39 mouse cellular contexts compared by ENCODE assay signal in the genomic region with DNA sequence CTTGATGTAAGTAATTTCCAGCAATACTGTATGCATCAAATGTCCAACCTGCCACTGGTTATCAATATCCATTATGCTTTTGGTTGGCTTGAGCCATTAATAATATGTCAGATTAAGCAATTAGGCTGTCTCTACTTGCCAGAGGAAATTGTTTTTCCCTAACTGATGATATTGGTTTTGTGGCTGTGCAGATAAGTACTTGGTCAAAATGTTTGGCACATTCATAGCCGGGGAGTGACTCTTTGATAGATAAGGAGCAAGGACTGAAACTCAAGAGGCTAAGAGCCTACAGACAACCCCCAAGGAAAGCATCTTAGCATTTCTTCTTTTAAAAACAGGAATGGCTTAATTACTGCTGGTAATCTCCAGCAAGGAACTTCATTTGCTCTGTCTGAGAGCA. TPM values are rescaled to one million over a fixed set of nuclear protein-coding genes. Genes with fewer than 3 reads are reported as not detected.
"Had no signal": no experiment of that assay in that cellular context is flagged by ENCODE, and none has a peak within 500 bp of the region (broad histone marks: within the 10 kb centered on the region; RNA-seq: fewer than 3 reads in every experiment).

No protein-coding gene starts in this region.

- H3K36me3 ChIP-seq: embryonic facial prominence, embryonic 10.5 days; embryonic facial prominence, embryonic 12.5 days; embryonic facial prominence, embryonic 13.5 days; embryonic facial prominence, embryonic 15.5 days; forebrain, embryonic 10.5 days; forebrain, embryonic 12.5 days; forebrain, embryonic 15.5 days had no signal

- H3K4me3 ChIP-seq: embryonic facial prominence, embryonic 10.5 days; embryonic facial prominence, embryonic 12.5 days; embryonic facial prominence, embryonic 13.5 days; embryonic facial prominence, embryonic 15.5 days; erythroblast, embryonic 14.5 days; forebrain, embryonic 10.5 days; forebrain, embryonic 12.5 days; forebrain, embryonic 13.5 days; forebrain, embryonic 15.5 days; gastrocnemius, adult 2 months; heart, adult 2 months had no signal

- H3K9ac ChIP-seq: embryonic facial prominence, embryonic 12.5 days; embryonic facial prominence, embryonic 13.5 days; embryonic facial prominence, embryonic 15.5 days; forebrain, embryonic 12.5 days; forebrain, embryonic 13.5 days; forebrain, embryonic 15.5 days; forebrain, postnatal 0 days had no signal

- H3K27me3 ChIP-seq: embryonic facial prominence, embryonic 12.5 days; forebrain, embryonic 13.5 days; forebrain, embryonic 15.5 days had no signal

- DNase-seq: cerebellum, adult 9-10 months; cerebellum, adult 9-11 months; cerebellum, postnatal 10 days; cerebellum, postnatal 14 days; cerebellum, postnatal 25 days; cerebellum, postnatal 36 days; embryo, embryonic 11 days; forebrain, postnatal 0 days; gastrocnemius, adult 2 months; gastrocnemius, postnatal 10 days; gastrocnemius, postnatal 14 days; gastrocnemius, postnatal 25 days; gastrocnemius, postnatal 36 days; heart, adult 11 months; heart, adult 18-20 months; heart, adult 2 months had no signal

- H3K4me1 ChIP-seq: embryonic facial prominence, embryonic 10.5 days; embryonic facial prominence, embryonic 12.5 days; embryonic facial prominence, embryonic 13.5 days; embryonic facial prominence, embryonic 15.5 days; forebrain, embryonic 10.5 days; forebrain, embryonic 12.5 days; forebrain, embryonic 13.5 days; forebrain, embryonic 15.5 days had no signal

- H3K27ac ChIP-seq: embryonic facial prominence, embryonic 10.5 days; embryonic facial prominence, embryonic 12.5 days; embryonic facial prominence, embryonic 13.5 days; embryonic facial prominence, embryonic 15.5 days; forebrain, embryonic 10.5 days; forebrain, embryonic 12.5 days; forebrain, embryonic 13.5 days; forebrain, embryonic 15.5 days; gastrocnemius, adult 2 months; heart, adult 2 months had no signal

- H3K9me3 ChIP-seq: embryonic facial prominence, embryonic 10.5 days; embryonic facial prominence, embryonic 12.5 days; embryonic facial prominence, embryonic 13.5 days; embryonic facial prominence, embryonic 15.5 days; forebrain, embryonic 10.5 days; forebrain, embryonic 12.5 days; forebrain, embryonic 13.5 days; forebrain, embryonic 15.5 days had no signal

RNA-seq across cellular contexts. Expression of gene Esx1, which starts 40.8 kb away (rescaled TPM):
- total RNA-seq: common myeloid progenitor, adult 5-6 weeks; forebrain, postnatal 0 days; gastrocnemius, adult 18-20 months; gastrocnemius, adult 2 months; gastrocnemius, adult 8-10 months; gastrocnemius, postnatal 10 days; gastrocnemius, postnatal 14 days; gastrocnemius, postnatal 25 days; gastrocnemius, postnatal 36 days; gastrocnemius, postnatal 4 days; granulocyte monocyte progenitor cell, adult 5-6 weeks; heart, adult 18-20 months; heart, adult 2 months; heart, adult 8-10 months had no signal
- polyA plus RNA-seq: cortical plate, adult 2 months; embryonic facial prominence, embryonic 10.5 days; embryonic facial prominence, embryonic 11.5 days; embryonic facial prominence, embryonic 12.5 days; embryonic facial prominence, embryonic 13.5 days; embryonic facial prominence, embryonic 14.5 days; embryonic facial prominence, embryonic 15.5 days; erythroblast, embryonic 14.5 days; forebrain, embryonic 10.5 days; forebrain, embryonic 11.5 days; forebrain, embryonic 12.5 days; forebrain, embryonic 13.5 days; forebrain, embryonic 14.5 days; forebrain, embryonic 15.5 days; forebrain, embryonic 16.5 days; forebrain, postnatal 0 days; frontal cortex, adult 2 months; gonadal fat pad, adult 2 months; heart, adult 2 months had no signal
